Mouse (Mus musculus) right cerebral cortex, postnatal 14 days (tissue): ENCODE results near the gene Ccdc78.

Experiments used
- DNase-seq: peaks from one replicate; pipeline ENCODE4 v3.0.0; 2022

The Ccdc78 gene

DNA sequence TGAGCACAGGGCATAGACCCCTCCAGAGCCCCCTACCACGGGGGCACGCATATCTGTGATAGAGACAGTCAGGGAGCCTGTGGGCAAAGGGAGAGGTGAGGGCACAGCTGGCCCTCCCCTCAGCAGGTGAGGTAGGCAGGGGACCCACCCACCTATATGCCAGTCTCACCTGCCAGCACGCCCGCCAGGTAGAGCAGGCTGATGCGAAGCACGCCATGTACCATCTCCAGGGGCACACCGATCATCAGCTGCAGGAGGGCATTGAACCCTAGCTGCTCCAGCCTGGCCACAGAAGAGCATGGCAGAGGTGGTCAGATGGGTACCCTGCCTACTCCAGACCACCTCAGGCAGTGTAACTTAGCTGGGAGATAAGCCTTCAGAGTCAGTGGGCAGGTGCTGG, 48.9 kb downstream of the Ccdc78 start:
- DNase-seq, result no peak

DNA sequence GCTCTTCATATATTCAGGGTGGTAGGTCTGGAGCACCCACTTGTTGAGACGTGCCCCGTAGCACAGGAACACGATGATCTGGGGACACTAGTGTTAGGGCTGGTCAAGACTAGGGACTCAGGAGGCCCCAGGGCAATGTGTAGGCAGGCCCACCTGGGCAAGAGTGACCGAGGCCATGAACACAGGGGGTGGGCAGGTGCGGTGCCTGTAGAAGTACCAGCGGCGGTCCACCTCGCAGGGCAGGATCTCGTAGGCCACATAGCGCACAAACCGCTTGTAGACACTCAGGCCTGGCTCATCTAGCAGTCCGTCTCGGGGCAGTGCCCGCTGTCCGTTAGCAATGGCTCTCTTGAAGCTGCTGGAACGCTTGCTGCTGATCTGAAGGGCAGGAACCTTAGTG, 49.4 kb downstream of the Ccdc78 start:
- no peak for DNase-seq

DNA sequence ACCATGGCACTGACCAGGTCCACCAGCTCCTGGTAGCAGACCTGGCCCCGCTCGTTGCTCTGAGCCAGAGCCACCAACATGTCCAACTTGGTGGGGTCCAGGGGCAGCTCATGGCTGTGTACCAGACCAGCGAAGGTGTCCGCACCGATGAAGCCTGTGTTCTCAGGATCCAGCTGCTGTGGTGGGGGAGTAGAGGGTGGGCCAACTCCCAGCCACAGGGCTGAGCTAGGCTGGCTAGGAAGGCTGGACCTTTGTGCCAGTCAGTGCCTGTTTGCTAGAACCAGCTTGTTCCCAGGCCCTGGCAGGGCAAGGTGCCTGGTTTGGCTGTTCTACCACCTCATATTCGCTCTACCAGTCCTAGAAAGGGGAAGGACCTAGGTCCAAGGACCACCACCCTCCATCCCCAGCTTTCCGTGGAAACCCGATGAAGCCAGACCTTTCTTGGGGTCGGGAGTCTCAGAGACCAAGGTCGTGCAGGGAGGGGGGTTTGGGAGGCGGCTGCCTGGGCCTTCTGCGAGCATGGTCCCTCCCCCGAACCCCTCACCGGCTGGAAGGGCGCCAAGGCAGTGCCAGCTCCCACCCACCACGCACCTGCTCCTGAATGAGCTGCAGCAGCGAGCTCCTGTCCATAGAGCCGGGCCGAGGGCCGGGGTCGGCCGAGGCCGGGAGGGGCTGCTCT, 50.2 kb downstream of the Ccdc78 start:
- no peak for DNase-seq

DNA sequence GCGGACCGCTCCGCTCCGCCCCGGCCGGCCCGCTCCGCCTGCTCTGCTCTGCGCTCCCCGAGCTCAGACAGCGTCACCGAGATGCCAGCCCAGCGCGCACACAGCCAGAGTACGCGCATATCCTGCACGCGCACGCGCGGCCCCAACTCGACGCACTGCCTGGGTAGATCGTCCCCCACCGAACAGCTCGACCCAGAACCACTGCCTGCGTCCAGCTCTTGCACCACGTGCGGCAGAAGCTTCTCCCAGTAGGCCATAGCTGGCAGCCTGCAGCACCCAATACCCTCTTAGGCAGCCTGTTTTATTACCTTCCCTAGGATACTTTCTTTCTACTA, 50.7 kb downstream of the Ccdc78 start, which contains the start of gene Rhbdl1:
Gene Rhbdl1, minus strand, starts transcription at position 220 of the 335 bp plus-strand sequence.
- peak; percentile 87 for DNase-seq

DNA sequence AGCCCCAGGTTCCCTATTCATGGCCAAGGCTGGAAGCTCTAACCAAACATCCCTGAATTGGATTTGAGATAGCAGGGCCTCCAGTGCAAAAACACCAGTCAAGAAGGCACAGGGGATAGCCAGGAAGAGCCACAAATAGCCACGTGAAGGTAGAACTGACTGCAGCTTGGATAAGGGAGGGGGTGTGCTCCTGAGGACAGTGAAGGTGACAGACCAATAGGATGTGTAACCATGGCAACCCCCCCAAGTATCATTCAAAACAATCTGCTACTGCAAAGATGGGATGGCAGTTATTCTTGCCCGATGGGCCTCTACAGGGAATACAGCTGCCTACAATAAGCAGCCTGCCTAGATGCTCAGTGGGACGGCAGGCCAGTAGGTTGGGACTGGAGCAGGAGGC, 51.2 kb downstream of the Ccdc78 start:
- no peak for DNase-seq

DNA sequence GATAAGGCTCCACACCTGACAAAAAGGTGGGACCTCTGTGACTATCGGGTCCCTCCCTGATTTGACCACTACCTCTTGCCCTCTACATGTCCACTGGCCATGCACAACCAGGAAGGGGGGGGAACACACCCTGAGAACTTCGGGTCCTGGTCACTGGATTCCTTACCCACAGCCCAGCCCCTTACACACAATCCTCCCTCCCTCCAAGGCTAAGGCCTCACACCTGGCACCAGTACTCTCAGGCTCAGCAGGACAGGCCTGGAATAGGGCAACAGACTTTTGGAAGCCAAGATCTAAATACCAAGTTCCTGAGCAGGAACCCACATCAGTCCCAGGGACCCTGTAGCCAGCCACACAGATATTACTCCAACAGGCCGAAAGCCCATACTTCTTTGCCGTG, 52.5 kb downstream of the Ccdc78 start:
- no peak for DNase-seq

DNA sequence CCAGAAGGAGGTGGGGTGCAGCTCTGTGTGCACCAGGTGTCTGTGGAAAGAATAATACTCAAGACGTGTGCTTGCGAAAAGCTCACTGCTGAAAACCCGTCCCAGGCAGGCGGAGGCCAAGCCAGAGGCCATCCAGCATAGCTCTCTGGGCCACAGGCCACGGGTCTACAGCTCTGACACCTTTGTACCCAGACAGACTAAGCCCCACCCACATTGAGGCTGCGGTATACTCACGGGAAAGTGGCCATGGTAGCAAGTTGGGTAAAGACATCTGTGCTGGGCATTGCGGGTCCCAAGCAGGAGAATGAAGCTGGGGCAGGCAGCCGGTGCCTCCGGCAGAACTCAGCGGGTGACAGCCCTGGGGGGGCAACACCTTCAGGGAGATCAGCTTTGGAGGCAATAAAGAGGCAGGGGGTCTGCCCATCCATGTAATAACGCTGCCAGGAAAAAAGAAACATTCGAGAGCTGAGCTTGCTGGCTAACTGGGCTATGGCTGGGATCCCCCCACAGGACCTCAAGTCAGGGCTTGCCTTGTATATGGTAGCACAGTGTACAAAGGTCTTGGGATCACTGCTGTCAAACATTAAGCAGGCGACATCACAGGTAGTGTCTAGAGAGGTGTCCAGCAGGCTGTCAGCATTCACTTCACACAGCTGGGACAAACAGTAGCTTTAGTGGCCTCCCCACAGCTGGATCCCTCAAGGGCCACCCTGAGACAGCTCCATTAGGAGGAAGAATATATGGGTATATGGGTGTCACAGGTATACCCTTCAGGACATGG, 53.3 kb downstream of the Ccdc78 start:
- DNase-seq, result no peak
